Mouse (Mus musculus): ENCODE measurements around the gene Gm12790. TPM values are rescaled to one million over a fixed set of nuclear protein-coding genes. Genes with fewer than 3 reads are reported as not detected.
"Not testable (repeated sequence)": the region's sequence is repeated elsewhere in the genome, so short reads cannot be mapped to it uniquely, and the experiment has no call there.

Gm12790 gene
- polyA plus RNA-seq (2014; fragmentation: Nextera tagmentation; extraction: Ambion mirVana): not detected in 2 replicates

DNA sequence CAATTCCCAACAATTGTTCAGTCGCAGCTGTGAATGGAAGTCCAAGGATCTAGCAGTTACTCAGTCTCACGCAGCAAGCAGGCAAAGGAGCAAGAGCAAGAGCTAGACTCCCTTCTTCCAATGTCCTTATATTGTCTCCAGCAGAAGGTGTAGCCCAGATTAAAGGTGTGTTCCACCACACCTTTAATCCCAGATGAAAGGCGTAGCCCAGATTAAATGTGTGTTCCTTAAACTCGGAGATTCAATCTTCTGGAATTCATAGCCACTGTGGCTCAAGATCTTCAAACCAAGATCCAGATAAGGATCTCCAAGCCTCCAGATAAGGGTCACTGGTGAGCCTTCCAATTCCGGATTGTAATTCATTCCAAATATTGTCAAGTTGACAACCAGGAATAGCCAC lies at the start of gene Gm12790:
Gm12790 (minus strand) TSS at position 101 of the 400 bp plus-strand sequence.
- H3K9me3 ChIP-seq (ENCODE audit: low read depth, low read length); ATAC-seq (ENCODE audit: insufficient read depth): not testable (repeated sequence)

GRCm38 (mm10) chr4:102026619-102027018 lies 45.8 kb upstream of the Gm12790 start:
- no peak overlapping the region for H3K4me3 ChIP-seq (ENCODE audit: low read depth, low read length)
- no peak for DNase-seq
- H3K27me3 ChIP-seq (ENCODE audit: insufficient read depth, low read length): no peaks in the 10 kb centered on the region
- H3K9me3 ChIP-seq (ENCODE audit: low read depth, low read length): no peaks in the 10 kb centered on the region
- no peaks in the 10 kb centered on the region for H3K36me3 ChIP-seq (ENCODE audit: insufficient read depth)
- no peaks in the 10 kb centered on the region for H3K4me1 ChIP-seq (ENCODE audit: insufficient read depth)
- no peak for ATAC-seq (ENCODE audit: insufficient read depth)
- no peak overlapping the region for H3K27ac ChIP-seq (ENCODE audit: low read depth)
- H3K4me2 ChIP-seq: no peak overlapping the region
- no peak for TF ChIP-seq CTCF (IDR thresholded peaks at IDR 0.05; ENCODE audit: low read depth)
- H3K9ac ChIP-seq: no peak overlapping the region
- WGBS: 81% methylated on average over 6 of the region's 6 CpGs

More for the DNA sequence above, at the start of gene Gm12790:
- not testable (repeated sequence) for H3K27ac ChIP-seq (ENCODE audit: low read depth); H3K4me1 ChIP-seq (ENCODE audit: insufficient read depth); H3K4me2 ChIP-seq; H3K4me3 ChIP-seq (ENCODE audit: low read depth, low read length); DNase-seq; H3K36me3 ChIP-seq (ENCODE audit: insufficient read depth); H3K27me3 ChIP-seq (ENCODE audit: insufficient read depth, low read length); H3K9ac ChIP-seq
- 71% methylated on average over 1 of the region's 5 CpGs for WGBS

DNA sequence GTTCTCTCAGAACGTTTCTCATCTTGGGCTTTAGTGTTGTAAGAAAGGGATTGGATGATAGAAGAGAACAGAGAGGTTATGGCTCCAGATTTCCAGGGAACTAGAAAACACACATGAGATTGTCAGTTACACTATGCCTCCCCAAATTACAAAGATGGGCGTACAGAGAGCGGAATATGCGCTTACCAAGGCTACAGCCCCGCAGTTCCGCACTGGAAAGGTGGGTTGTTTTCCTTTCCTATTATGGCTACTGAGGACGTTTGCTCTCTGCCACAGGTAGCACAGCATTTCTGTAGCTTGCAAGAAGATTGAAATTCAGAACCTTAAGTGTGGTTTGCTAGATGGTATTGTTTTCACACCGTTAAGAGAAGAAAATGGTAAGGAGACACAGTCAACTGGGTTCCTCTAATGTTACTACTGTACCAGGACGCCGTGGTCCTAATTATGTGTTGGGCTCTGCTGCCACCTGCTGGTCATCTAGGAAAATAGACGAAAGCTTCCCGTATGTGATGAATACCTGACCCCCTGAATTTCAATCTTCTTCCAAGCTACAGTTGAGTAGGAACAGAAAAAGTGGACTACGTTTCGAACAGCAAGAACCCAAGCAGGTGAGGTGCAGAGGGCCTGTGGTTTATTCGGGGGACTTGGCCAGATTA lies 17.5 kb upstream of the Gm12790 start:
- H3K9me3 ChIP-seq (ENCODE audit: low read depth, low read length): no peaks in the 10 kb centered on the region
- TF ChIP-seq CTCF (IDR thresholded peaks at IDR 0.05; ENCODE audit: low read depth): peak; percentile 85
- 33% methylated on average over 15 of the region's 15 CpGs for WGBS
- no peak overlapping the region for H3K4me2 ChIP-seq
- H3K4me1 ChIP-seq (ENCODE audit: insufficient read depth): no peaks in the 10 kb centered on the region
- H3K36me3 ChIP-seq (ENCODE audit: insufficient read depth): no peaks in the 10 kb centered on the region
- DNase-seq (peak; percentile 89), ATAC-seq (ENCODE audit: insufficient read depth) (peak; percentile 63)
- H3K27ac ChIP-seq (ENCODE audit: low read depth): no peak overlapping the region
- no peaks in the 10 kb centered on the region for H3K27me3 ChIP-seq (ENCODE audit: insufficient read depth, low read length)
- no peak overlapping the region for H3K4me3 ChIP-seq (ENCODE audit: low read depth, low read length)
- H3K9ac ChIP-seq: no peak overlapping the region

DNA sequence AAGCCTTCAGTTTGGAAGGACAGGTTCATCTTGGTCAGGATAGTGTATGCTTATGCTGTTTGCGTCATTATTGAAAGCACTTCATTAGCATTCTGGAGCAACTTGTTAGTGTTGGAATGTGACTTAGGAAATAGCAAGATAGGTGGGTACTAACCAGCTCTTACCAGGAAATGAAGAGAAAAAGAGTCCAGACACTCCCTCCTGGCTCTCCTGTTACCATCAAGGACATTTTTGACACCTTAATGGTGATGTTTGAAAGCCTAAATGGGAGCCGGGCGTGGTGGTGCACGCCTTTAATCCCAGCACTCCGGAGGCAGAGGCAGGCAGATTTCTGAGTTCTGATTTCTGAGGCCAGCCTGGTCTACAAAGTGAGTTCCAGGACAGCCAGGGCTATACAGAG lies 16.6 kb upstream of the Gm12790 start:
- DNase-seq (no peak), ATAC-seq (ENCODE audit: insufficient read depth) (no peak)
- Histone ChIP-seq H3K4me3 (ENCODE audit: low read depth, low read length) (no peak overlapping the region), H3K9ac (no peak overlapping the region), H3K27me3 (ENCODE audit: insufficient read depth, low read length) (no peaks in the 10 kb centered on the region), H3K36me3 (ENCODE audit: insufficient read depth) (no peaks in the 10 kb centered on the region), H3K4me1 (ENCODE audit: insufficient read depth) (no peaks in the 10 kb centered on the region), H3K9me3 (ENCODE audit: low read depth, low read length) (no peaks in the 10 kb centered on the region), H3K27ac (ENCODE audit: low read depth) (no peak overlapping the region), H3K4me2 (no peak overlapping the region)
- TF ChIP-seq CTCF (IDR thresholded peaks at IDR 0.05; ENCODE audit: low read depth): no peak
- 87% methylated on average over 5 of the region's 5 CpGs for WGBS

GRCm38 (mm10) chr4:101986326-101986725 lies 5.5 kb upstream of the Gm12790 start, which contains the start of gene Gm12789:
TSS of gene Gm12789 (plus strand) at chr4:101986626.
- not testable (repeated sequence) for H3K36me3 ChIP-seq (ENCODE audit: insufficient read depth); H3K4me1 ChIP-seq (ENCODE audit: insufficient read depth); H3K27me3 ChIP-seq (ENCODE audit: insufficient read depth, low read length); H3K4me2 ChIP-seq; ATAC-seq (ENCODE audit: insufficient read depth); DNase-seq; H3K9ac ChIP-seq; H3K27ac ChIP-seq (ENCODE audit: low read depth); H3K4me3 ChIP-seq (ENCODE audit: low read depth, low read length); H3K9me3 ChIP-seq (ENCODE audit: low read depth, low read length)
- 89% methylated on average over 2 of the region's 2 CpGs for WGBS

DNA sequence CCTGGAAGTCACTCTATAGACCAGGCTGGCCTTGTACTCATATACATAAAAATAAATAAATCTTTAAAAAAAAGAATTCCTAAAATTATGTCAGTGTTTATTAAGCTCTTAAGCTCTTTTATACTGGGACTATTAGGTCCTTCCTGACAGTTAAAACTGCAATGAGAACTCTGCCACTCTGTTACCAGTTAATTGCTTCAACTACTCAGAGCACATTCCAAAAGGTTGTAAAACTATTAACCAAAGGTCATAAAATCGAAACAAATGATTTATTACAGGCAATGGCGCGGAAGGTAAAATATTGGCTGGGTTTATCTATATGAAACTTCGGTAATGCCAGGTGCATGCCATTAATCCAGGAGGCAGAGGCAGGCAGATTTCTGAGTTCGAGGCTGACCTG lies 4.8 kb upstream of the Gm12790 start:
- DNase-seq: no peak
- no peaks in the 10 kb centered on the region for H3K9me3 ChIP-seq (ENCODE audit: low read depth, low read length)
- H3K27ac ChIP-seq (ENCODE audit: low read depth): no peak overlapping the region
- no peaks in the 10 kb centered on the region for H3K36me3 ChIP-seq (ENCODE audit: insufficient read depth)
- 88% methylated on average over 5 of the region's 5 CpGs for WGBS
- H3K4me1 ChIP-seq (ENCODE audit: insufficient read depth): no peaks in the 10 kb centered on the region
- H3K27me3 ChIP-seq (ENCODE audit: insufficient read depth, low read length): no peaks in the 10 kb centered on the region
- no peak overlapping the region for H3K9ac ChIP-seq
- ATAC-seq (ENCODE audit: insufficient read depth): no peak
- no peak overlapping the region for H3K4me2 ChIP-seq
- H3K4me3 ChIP-seq (ENCODE audit: low read depth, low read length): no peak overlapping the region
- TF ChIP-seq CTCF (IDR thresholded peaks at IDR 0.05; ENCODE audit: low read depth): no peak

DNA sequence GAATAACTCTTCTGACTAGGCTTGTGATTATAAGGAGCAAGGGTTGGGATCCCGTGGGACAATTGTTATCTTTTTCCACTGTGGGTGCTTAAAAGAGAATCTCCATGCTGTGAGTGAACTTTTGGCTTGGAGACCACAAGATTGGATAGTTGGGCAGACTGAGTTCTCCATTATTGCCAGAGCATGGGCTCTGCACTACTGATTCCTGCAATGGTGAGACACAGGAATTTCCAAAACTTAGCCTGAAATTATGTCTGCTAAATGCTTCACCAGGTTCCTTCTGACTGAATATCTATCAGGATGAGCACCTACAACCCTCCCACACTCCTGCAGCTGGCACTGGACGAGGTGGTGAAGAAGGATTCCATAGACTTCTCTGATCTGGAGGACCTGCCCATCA lies 40.7 kb downstream of the Gm12790 start, which contains the start of gene Gm12794:
Gm12794 (plus strand) TSS at position 301 of the 400 bp plus-strand sequence.
- H3K27me3 ChIP-seq (ENCODE audit: insufficient read depth, low read length); H3K4me2 ChIP-seq; H3K9me3 ChIP-seq (ENCODE audit: low read depth, low read length); ATAC-seq (ENCODE audit: insufficient read depth); H3K4me1 ChIP-seq (ENCODE audit: insufficient read depth); H3K27ac ChIP-seq (ENCODE audit: low read depth); H3K36me3 ChIP-seq (ENCODE audit: insufficient read depth); H3K9ac ChIP-seq; DNase-seq; H3K4me3 ChIP-seq (ENCODE audit: low read depth, low read length): not testable (repeated sequence)
- WGBS: 50% methylated on average over 2 of the region's 2 CpGs

Other genes starting within 250 kb of the Gm12790 start
- gene B020004J07Rik, start 137.0 kb downstream of the Gm12790 start, polyA plus RNA-seq (2014; fragmentation: Nextera tagmentation; extraction: Ambion mirVana): not detected in 2 replicates
- 0.28 TPM in 1 of 2 replicates, not detected in the other for gene C130073F10Rik, start 87.3 kb downstream of the Gm12790 start, polyA plus RNA-seq (2014; fragmentation: Nextera tagmentation; extraction: Ambion mirVana)
- not detected in 2 replicates for gene Gm12800, start 71.9 kb downstream of the Gm12790 start, polyA plus RNA-seq (2014; fragmentation: Nextera tagmentation; extraction: Ambion mirVana)
- gene Gm12794, start 40.6 kb downstream of the Gm12790 start, polyA plus RNA-seq (2014; fragmentation: Nextera tagmentation; extraction: Ambion mirVana): not detected in 2 replicates
- not detected in 2 replicates for gene Gm12789, start 5.6 kb upstream of the Gm12790 start, polyA plus RNA-seq (2014; fragmentation: Nextera tagmentation; extraction: Ambion mirVana)
- 25.7 and 28.3 TPM in 2 replicates for gene Pde4b, start 106.5 kb upstream of the Gm12790 start, polyA plus RNA-seq (2014; fragmentation: Nextera tagmentation; extraction: Ambion mirVana)